Mouse (Mus musculus) inflammation-experienced regulatory T-cells, adult 6 months (primary cell): ENCODE results near the gene Gm4297. TPM values are rescaled to one million over a fixed set of nuclear protein-coding genes. Genes with fewer than 3 reads are reported as not detected.
"Not testable (repeated sequence)": the region's sequence is repeated elsewhere in the genome, so short reads cannot be mapped to it uniquely, and the experiment has no call there.

Experiments used
- ATAC-seq: one replicate; pipeline ENCODE4 v1.8.0; 2017
- polyA plus RNA-seq, 3 experiments: library from polyadenylated mRNA; unstranded; fragments of 100-300 nt; shearing (Covaris generic); gene quantifications; one replicate each; pipeline ENCODE4 v1.2.1; 2017

Gm4297 gene
- polyA plus RNA-seq, result not detected

DNA sequence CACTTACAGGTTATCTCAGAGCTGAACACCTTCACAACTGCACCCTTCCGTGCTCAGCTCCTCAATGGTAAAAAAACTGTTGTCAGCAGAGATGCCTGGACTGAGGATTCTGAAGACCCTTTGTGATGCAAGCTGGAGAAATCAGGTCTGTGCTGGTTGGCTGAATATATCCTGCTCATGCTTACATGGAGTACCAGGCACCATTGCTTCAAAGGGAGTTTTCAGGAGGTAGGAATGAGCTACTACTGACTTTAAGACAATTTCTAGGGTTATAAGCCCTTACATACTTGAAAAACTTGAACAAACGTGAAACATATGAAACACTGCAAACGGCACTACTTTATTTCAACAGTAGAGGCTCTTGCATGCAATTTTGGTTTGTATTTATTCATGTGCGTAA is at the start of gene Gm4297:
TSS of gene Gm4297 (minus strand) at position 101 of the 400 bp plus-strand sequence.
- ATAC-seq, result not testable (repeated sequence)

Other genes with a start within 250 kb of the Gm4297 start
- not detected for gene Gm5934, start 74.1 kb downstream of the Gm4297 start, polyA plus RNA-seq
- not detected for gene Gm5935, start 200.3 kb upstream of the Gm4297 start, polyA plus RNA-seq